Mouse (Mus musculus): ENCODE measurements around the gene Degs2. TPM values are rescaled to one million over a fixed set of nuclear protein-coding genes. Genes with fewer than 3 reads are reported as not detected.

Gene Degs2
- total RNA-seq, 2 experiments from 2014 or later = 1.2 to 1.5 TPM

GRCm38 (mm10) chr12:108701221-108701620, 894 bp downstream of the Degs2 start:
- no peak for DNase-seq (ENCODE audit: low spot score in 2 of 2)

GRCm38 (mm10) chr12:108700037-108700436, 2.1 kb downstream of the Degs2 start:
- no peak for DNase-seq (ENCODE audit: low spot score in 2 of 2)

- no peak for DNase-seq (ENCODE audit: low spot score in 2 of 2)
These were observed 2.5 kb downstream of the Degs2 start for GRCm38 (mm10) chr12:108699576-108699975.

GRCm38 (mm10) chr12:108698697-108699471, 3.2 kb downstream of the Degs2 start:
- DNase-seq (ENCODE audit: low spot score in 2 of 2) = no peak

GRCm38 (mm10) chr12:108694223-108694622, 7.9 kb downstream of the Degs2 start:
- no peak for DNase-seq (ENCODE audit: low spot score in 2 of 2)

- no peak for DNase-seq (ENCODE audit: low spot score in 2 of 2)
These were observed 8.5 kb downstream of the Degs2 start for GRCm38 (mm10) chr12:108693592-108693991.

GRCm38 (mm10) chr12:108690529-108690928, 11.6 kb downstream of the Degs2 start:
- DNase-seq (ENCODE audit: low spot score in 2 of 2) = no peak

GRCm38 (mm10) chr12:108689167-108689566, 12.9 kb downstream of the Degs2 start:
- DNase-seq (ENCODE audit: low spot score in 2 of 2) = no peak

GRCm38 (mm10) chr12:108686926-108687325, 15.2 kb downstream of the Degs2 start:
- DNase-seq (ENCODE audit: low spot score in 2 of 2) = no peak

- no peak for DNase-seq (ENCODE audit: low spot score in 2 of 2)
These were observed 15.7 kb downstream of the Degs2 start for GRCm38 (mm10) chr12:108686463-108686862.

GRCm38 (mm10) chr12:108682240-108683023, 19.7 kb downstream of the Degs2 start:
- no peak for DNase-seq (ENCODE audit: low spot score in 2 of 2)

GRCm38 (mm10) chr12:108680861-108681260, 21.3 kb downstream of the Degs2 start:
- DNase-seq (ENCODE audit: low spot score in 2 of 2) = no peak

- DNase-seq (ENCODE audit: low spot score in 2 of 2) = no peak
These were observed 23.7 kb downstream of the Degs2 start for GRCm38 (mm10) chr12:108678366-108678765.

- DNase-seq (ENCODE audit: low spot score in 2 of 2) = no peak
These were observed 25.0 kb downstream of the Degs2 start for GRCm38 (mm10) chr12:108677116-108677515.

- no peak for DNase-seq (ENCODE audit: low spot score in 2 of 2)
These were observed 26.3 kb downstream of the Degs2 start for GRCm38 (mm10) chr12:108675614-108676401.

GRCm38 (mm10) chr12:108674916-108675315, 27.2 kb downstream of the Degs2 start:
- DNase-seq (ENCODE audit: low spot score in 2 of 2) = no peak

GRCm38 (mm10) chr12:108674502-108674901, 27.6 kb downstream of the Degs2 start:
- peak in 1 of 2 experiments; percentile 67 for DNase-seq (ENCODE audit: low spot score in 2 of 2)

GRCm38 (mm10) chr12:108673546-108673945, 28.6 kb downstream of the Degs2 start:
- DNase-seq (ENCODE audit: low spot score in 2 of 2) = no peak

- no peak for DNase-seq (ENCODE audit: low spot score in 2 of 2)
These were observed 29.2 kb downstream of the Degs2 start for GRCm38 (mm10) chr12:108672908-108673307.

- no peak for DNase-seq (ENCODE audit: low spot score in 2 of 2)
These were observed 30.6 kb downstream of the Degs2 start for GRCm38 (mm10) chr12:108671541-108671940.

- DNase-seq (ENCODE audit: low spot score in 2 of 2) = peak in 1 of 2 experiments; percentile 20
These were observed 33.4 kb downstream of the Degs2 start for GRCm38 (mm10) chr12:108668606-108669235.
